Mouse (Mus musculus) hindbrain, embryonic 15.5 days (tissue): Measurements from ENCODE around the gene Srrd. TPM values are rescaled to one million over a fixed set of nuclear protein-coding genes. Genes with fewer than 3 reads are reported as not detected.

Source experiments
- ATAC-seq: fragments of 200-750 bp; cut with Nextera tagmentation; 2 replicates; pipeline ENCODE4 v1.8.0; 2017; ENCODE audit warnings: low read depth, moderate number of reproducible peaks, moderate TSS enrichment; ENCODE audit not compliant: low FRiP score
- H3K27ac ChIP-seq: fragments of 300-500 bp; sonication (generic); replicated peaks from 2 replicates; pipeline ENCODE4 v1.5.1; 2015; ENCODE audit warnings: mild to moderate bottlenecking, inconsistent platforms
- H3K27me3 ChIP-seq: fragments of 300-500 bp; sonication (generic); 2 replicates; pipeline ENCODE4 v1.6.1; 2015; ENCODE audit warnings: control low read depth, inconsistent platforms
- H3K36me3 ChIP-seq: fragments of 300-500 bp; sonication (generic); 2 replicates; pipeline ENCODE4 v1.6.1; 2015; ENCODE audit warnings: control low read depth, inconsistent platforms
- H3K4me1 ChIP-seq: fragments of 300-500 bp; sonication (generic); replicated peaks from 2 replicates; pipeline ENCODE4 v1.6.1; 2015; ENCODE audit warnings: control low read depth, inconsistent platforms
- H3K4me2 ChIP-seq: fragments of 300-500 bp; sonication (generic); 2 replicates; pipeline ENCODE4 v1.6.1; 2015; ENCODE audit warnings: moderate library complexity, mild to moderate bottlenecking, inconsistent platforms
- H3K4me3 ChIP-seq: fragments of 300-500 bp; sonication (generic); 2 replicates; pipeline ENCODE4 v1.5.1; 2015; ENCODE audit warnings: mild to moderate bottlenecking, inconsistent platforms
- H3K9ac ChIP-seq: fragments of 300-500 bp; sonication (generic); 2 replicates; pipeline ENCODE4 v1.6.1; 2015; ENCODE audit warnings: inconsistent platforms
- H3K9me3 ChIP-seq: fragments of 300-500 bp; sonication (generic); 2 replicates; pipeline ENCODE4 v1.6.1; 2016; ENCODE audit warnings: control low read depth, inconsistent platforms
- WGBS: fragments of 180-500 bp; shearing (Covaris S2); methylation state at CpG from one replicate; pipeline ENCODE4 v1.1.7; 2015; 5-methylcytosine and 5-hydroxymethylcytosine counted together
- polyA plus RNA-seq: library from polyadenylated mRNA; unstranded; fragments of >200 nt; fragmentation: Nextera tagmentation; extraction: Ambion mirVana; gene quantifications from 2 replicates; pipeline ENCODE4 v1.2.1, GENCODE M21; 2015

Gene Srrd
- polyA plus RNA-seq, 1 experiment from 2014 or later = 58.9 TPM

DNA sequence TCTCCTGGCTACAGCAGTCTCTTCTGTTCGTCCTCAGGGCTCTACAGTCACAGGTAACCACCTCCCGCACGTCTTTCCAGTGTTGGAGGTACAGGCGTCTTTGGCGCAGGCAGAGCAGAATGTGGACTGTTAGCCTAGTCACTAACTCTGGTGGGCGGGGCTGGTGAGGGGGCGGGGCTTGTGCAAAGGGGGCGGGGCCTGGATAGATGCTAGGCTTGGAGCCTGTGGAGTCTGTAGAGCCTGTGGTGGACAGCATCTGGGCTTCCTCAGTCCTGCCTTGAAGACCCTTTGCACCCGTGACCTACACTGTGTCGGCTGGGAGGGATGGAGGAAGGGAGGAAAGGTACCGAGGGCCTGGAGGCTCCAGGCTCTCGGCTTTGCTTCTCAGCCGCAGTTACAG, 13.1 kb upstream of the Srrd start, which contains the start of gene Gm6583:
Gm6583 (minus strand) TSS at position 124 of the 400 bp plus-strand sequence.
- peaks cover 20% of the 10 kb centered on the region for H3K36me3 ChIP-seq
- H3K4me3 ChIP-seq = no peak within 1 kb of the TSS
- no peak within 1 kb of the TSS for H3K4me2 ChIP-seq
- no peak within 1 kb of the TSS for H3K9ac ChIP-seq
- ATAC-seq = no peak
- H3K27me3 ChIP-seq = no peaks in the 10 kb centered on the region
- no peak within 1 kb of the TSS for H3K27ac ChIP-seq
- no peaks in the 10 kb centered on the region for H3K9me3 ChIP-seq
- WGBS = 63% methylated on average over 13 of the region's 13 CpGs
- H3K4me1 ChIP-seq = no peaks in the 10 kb centered on the region

DNA sequence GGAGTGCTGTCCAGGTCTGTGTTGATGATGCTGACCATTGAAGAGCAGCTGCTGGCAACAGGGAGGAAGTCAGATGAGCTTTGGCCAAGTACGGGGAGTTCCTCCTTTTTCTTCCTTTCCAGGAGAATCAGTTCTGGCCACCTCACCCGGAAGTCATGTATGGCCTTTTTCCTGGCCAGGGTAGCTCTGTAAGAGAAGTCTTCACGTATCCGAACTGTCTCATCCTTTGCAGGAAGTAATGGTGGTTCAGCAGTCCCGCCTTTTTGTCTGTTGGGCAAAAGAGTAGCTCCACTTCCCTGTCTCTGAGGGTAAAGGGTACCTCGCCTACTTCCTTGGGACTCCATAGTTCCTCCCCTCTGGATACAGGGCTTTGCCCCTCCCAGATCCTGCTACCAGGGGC, 12.7 kb upstream of the Srrd start:
- H3K9me3 ChIP-seq = no peaks in the 10 kb centered on the region
- WGBS = 94% methylated on average over 6 of the region's 6 CpGs
- no peak overlapping the region for H3K4me2 ChIP-seq
- H3K4me3 ChIP-seq = no peak overlapping the region
- no peak overlapping the region for H3K9ac ChIP-seq
- H3K36me3 ChIP-seq = peaks cover 23% of the 10 kb centered on the region
- H3K27me3 ChIP-seq = no peaks in the 10 kb centered on the region
- no peak for ATAC-seq
- H3K27ac ChIP-seq = no peak overlapping the region
- no peaks in the 10 kb centered on the region for H3K4me1 ChIP-seq

DNA sequence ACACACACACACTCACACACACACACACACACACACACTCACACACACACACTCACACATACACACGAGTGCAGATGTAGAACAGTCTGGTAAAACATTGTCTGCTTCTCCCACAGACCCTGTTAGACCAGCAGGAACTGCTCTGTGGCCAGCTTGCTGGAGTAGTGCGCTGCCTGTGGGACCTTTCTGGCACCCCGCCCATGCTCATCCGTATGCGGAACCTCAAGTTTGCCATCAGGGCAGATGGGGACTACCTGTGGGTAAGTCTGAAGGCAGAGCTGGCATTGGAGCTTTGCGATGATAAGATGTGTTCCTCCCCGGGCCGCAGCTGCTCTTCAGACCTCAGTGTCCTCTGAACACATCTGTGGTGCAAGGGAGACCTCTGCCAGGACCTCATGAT, 6.3 kb upstream of the Srrd start:
- Histone ChIP-seq H3K4me3 (no peak overlapping the region), H3K27me3 (no peaks in the 10 kb centered on the region), H3K4me2 (no peak overlapping the region), H3K9me3 (no peaks in the 10 kb centered on the region), H3K9ac (no peak overlapping the region), H3K27ac (no peak overlapping the region), H3K36me3 (peaks cover 34% of the 10 kb centered on the region), H3K4me1 (peaks cover 25% of the 10 kb centered on the region)
- WGBS = 82% methylated on average over 8 of the region's 8 CpGs
- no peak for ATAC-seq

DNA sequence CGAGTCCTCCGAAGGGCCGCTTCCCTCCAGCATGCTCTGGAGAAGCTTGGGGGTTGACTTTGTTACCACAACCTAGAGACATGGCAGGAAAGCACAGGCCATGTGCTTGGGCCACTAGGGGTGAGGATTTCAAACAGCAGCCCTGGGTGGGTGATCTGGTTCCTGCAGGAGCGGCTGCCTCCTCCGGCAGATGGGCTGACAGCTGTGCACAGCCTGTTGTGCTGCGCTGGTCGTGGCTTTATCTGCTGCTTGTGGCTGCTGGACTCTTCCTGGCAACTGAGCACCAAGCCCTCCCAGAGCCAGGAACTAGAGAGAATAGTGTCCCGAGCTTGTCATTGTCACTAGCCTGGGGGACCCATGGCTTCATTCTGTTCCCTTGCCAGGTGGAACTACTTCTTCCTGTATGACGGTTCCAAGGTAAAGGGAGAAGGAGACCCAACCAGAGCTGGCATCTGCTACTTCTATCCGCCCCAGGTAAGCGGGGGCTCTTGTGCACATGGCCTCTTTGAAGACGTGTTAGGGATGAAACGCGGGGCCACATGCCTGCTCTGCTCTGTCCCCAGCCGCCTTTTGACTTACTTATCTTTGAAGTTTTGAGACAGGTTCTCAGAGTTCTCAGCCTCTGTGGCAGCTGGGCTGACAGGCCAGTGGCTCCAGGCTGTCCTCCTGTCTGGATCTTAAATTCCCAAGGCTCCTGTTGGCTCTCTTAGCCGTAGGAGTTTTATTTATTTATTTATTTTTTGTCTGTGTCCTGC, 3.5 kb upstream of the Srrd start:
- 83% methylated on average over 16 of the region's 16 CpGs for WGBS
- Histone ChIP-seq H3K4me2 (no peak overlapping the region), H3K36me3 (peaks cover 31% of the 10 kb centered on the region), H3K4me3 (no peak overlapping the region), H3K9me3 (no peaks in the 10 kb centered on the region), H3K27ac (no peak overlapping the region), H3K4me1 (peaks cover 47% of the 10 kb centered on the region), H3K9ac (no peak overlapping the region), H3K27me3 (no peaks in the 10 kb centered on the region)
- ATAC-seq = no peak

DNA sequence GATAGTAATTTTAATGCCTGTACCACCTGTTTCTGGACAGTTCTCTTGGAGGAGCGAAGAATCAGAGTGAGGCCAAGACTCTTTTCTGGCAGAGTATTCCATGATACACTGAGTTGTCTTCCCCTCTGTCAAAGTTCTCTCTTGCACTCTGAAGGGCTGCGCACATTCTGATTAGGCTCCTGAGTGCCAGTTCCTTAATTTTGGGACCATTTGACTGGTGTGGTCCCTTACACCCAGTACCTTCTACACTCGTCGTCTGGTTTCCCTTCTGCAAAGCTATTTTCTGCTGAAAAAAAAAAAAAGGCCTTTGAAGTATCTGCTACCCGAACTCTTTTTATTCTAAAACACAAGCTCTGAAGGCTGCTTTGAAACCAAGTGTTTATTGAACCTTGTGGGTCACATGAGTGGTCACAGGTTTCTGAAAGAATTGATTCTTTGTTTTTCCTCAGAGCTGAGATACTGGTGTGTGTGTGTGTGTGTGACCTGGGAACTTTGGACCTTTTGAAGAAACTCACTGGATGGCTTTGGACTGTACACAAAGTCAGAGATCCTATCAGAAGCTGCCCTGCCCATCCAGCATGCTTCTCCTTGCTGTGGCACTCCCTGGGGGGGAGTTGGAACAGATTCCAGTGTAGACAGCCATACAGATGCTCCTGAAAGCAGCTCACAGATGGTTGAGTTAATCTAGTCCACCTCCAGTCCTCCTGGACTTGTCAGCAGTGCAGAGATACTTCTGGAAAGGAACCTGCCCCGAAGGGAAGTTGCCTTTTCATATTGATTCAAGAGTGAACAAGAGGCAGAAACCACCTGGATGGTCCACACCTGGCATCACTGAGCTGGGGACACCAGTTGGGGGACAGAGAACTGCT, 1.5 kb upstream of the Srrd start:
- Histone ChIP-seq H3K4me3 (no peak overlapping the region), H3K27ac (no peak overlapping the region), H3K4me2 (no peak overlapping the region), H3K9ac (no peak overlapping the region), H3K9me3 (no peaks in the 10 kb centered on the region), H3K27me3 (no peaks in the 10 kb centered on the region), H3K36me3 (peaks cover 16% of the 10 kb centered on the region), H3K4me1 (peaks cover 47% of the 10 kb centered on the region)
- 75% methylated on average over 6 of the region's 6 CpGs for WGBS
- no peak for ATAC-seq

DNA sequence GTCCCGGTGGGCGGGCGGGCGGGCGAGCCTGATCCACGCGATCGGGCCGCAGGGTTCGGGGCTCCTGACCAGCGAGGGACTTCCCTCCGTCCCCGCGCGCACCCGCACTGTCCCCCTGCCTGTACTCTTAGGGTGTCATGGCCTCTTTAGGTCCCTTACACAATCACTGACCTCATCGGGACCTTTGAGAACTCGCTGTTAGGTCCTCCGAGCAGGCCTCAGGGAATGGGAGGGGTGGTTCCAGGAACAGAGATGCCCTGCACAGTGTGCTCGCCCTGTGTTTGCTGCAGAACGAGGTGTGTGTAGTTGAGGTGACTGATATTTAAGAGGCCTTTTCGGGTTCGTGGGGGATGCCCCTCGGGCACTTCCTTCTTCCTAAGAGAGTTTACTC, 360 bp upstream of the Srrd start:
- peaks cover 47% of the 10 kb centered on the region for H3K4me1 ChIP-seq
- peak overlapping the region; percentile 71 for H3K4me3 ChIP-seq
- H3K36me3 ChIP-seq = peaks cover 17% of the 10 kb centered on the region
- WGBS = 0% methylated on average over 24 of the region's 24 CpGs
- ATAC-seq = peak; percentile 73
- H3K27ac ChIP-seq = peak overlapping the region; percentile 53
- no peaks in the 10 kb centered on the region for H3K9me3 ChIP-seq
- no peaks in the 10 kb centered on the region for H3K27me3 ChIP-seq
- peak overlapping the region; percentile 69 for H3K9ac ChIP-seq
- H3K4me2 ChIP-seq = peak overlapping the region; percentile 79

DNA sequence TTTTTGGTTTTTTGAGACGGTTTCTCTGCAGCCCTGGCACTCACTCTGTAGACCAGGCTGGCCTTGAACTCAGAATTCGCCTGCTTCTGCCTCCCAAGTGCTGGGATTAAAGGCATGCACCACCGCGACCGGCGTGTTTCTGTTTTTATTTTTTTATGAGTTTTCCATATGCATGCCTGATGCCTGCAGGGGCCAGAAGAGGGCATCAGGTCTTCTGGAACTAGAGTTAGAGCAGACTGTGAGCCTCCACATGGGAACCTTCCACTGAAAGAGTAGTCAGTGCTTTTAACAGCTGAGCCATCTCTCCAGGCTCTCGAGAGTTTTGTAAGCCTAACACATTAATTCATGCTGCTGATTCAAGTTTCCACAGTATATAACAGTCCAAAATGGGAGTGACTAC, 3.6 kb downstream of the Srrd start:
- Histone ChIP-seq H3K36me3 (peaks cover 47% of the 10 kb centered on the region), H3K27me3 (no peaks in the 10 kb centered on the region), H3K4me2 (no peak overlapping the region), H3K9ac (no peak overlapping the region), H3K4me3 (no peak overlapping the region), H3K27ac (no peak overlapping the region), H3K9me3 (no peaks in the 10 kb centered on the region), H3K4me1 (peaks cover 23% of the 10 kb centered on the region)
- ATAC-seq = no peak
- WGBS = 70% methylated on average over 7 of the region's 7 CpGs

DNA sequence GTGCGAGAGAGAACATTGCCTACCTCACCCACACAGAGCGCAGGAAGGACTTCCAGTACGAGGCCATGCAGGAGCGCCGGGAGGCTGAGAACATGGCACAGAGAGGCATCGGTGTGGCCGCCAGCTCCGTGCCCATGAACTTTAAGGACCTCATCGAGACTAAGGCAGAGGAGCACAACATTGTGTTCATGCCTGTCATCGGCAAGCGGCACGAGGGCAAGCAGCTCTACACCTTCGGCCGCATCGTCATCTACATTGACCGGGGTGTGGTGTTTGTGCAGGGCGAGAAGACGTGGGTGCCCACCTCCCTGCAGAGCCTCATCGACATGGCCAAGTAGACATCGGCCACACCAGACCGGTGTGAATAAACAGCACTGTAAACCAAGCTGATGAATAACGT, 5.8 kb downstream of the Srrd start:
- Histone ChIP-seq H3K27ac (no peak overlapping the region), H3K9ac (no peak overlapping the region), H3K4me1 (peaks cover 6% of the 10 kb centered on the region), H3K4me2 (no peak overlapping the region), H3K27me3 (no peaks in the 10 kb centered on the region), H3K36me3 (peaks cover 69% of the 10 kb centered on the region), H3K4me3 (no peak overlapping the region), H3K9me3 (no peaks in the 10 kb centered on the region)
- WGBS = 92% methylated on average over 22 of the region's 22 CpGs
- no peak for ATAC-seq

DNA sequence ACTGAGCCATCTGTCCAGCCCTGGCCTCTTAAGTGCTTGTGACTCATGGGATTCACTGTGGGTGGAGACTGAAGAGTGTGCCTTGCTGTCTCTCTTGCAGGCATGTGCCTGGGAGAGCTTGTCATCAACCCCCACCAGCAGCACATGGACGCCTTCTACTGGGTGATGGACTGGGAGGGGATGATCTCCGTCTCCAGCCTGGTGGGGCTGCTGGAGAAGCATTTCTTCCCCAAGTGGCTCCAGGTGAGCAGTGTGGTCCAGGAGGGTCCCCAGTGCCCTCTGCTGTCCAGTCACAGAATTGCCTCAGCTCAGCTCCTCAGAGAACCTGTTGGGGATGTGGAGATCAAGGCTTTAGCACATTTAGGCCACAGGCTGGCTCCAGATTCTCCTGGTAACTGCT, 7.4 kb downstream of the Srrd start:
- Histone ChIP-seq H3K27me3 (no peaks in the 10 kb centered on the region), H3K27ac (no peak overlapping the region), H3K36me3 (peaks cover 84% of the 10 kb centered on the region), H3K9me3 (no peaks in the 10 kb centered on the region), H3K4me3 (no peak overlapping the region), H3K4me2 (no peak overlapping the region), H3K4me1 (no peaks in the 10 kb centered on the region), H3K9ac (no peak overlapping the region)
- ATAC-seq = no peak; the same call in 1 of the 2 replicates
- 33% methylated on average over 2 of the region's 2 CpGs for WGBS

DNA sequence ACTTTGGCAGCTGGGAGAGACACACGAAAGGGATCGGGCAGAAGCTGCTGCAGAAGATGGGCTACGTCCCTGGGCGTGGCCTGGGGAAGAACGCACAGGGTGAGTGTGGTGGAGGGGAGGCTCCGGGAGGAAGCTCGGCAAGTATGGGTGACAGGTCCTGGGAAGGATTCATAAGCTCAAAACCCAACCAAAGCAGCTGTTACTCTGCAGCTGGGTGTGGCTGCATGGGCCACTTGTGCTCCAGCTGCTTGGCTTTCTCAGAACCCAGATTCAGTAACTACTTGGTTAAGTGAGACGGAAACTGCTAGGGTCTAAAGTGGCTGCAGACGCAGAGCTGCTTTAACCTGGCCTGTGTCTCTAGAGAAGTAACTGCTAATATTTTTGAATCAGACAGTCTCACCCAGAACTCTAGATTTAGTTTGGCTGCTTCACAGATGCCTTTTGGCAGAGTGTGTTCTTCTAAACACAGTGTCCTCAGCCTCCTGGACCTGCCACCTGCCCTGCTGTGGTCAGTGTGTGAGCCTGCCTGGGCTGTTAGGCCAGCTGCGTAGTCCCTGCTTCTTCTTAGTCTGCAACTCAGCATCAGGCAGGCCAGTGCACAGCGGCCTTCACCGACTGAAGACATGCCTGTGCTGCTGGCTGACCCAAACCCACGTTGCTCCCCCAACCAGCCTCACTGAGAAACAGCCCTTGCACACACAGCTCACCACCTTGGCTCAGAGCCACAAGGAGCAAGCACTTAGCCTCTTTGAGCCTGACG, 12.9 kb downstream of the Srrd start:
- no peak overlapping the region for H3K9ac ChIP-seq
- H3K27ac ChIP-seq = no peak overlapping the region
- H3K4me2 ChIP-seq = no peak overlapping the region
- peaks cover 69% of the 10 kb centered on the region for H3K36me3 ChIP-seq
- no peaks in the 10 kb centered on the region for H3K27me3 ChIP-seq
- peaks cover 25% of the 10 kb centered on the region for H3K4me1 ChIP-seq
- no peaks in the 10 kb centered on the region for H3K9me3 ChIP-seq
- WGBS = 94% methylated on average over 14 of the region's 14 CpGs
- no peak for ATAC-seq
- no peak overlapping the region for H3K4me3 ChIP-seq

DNA sequence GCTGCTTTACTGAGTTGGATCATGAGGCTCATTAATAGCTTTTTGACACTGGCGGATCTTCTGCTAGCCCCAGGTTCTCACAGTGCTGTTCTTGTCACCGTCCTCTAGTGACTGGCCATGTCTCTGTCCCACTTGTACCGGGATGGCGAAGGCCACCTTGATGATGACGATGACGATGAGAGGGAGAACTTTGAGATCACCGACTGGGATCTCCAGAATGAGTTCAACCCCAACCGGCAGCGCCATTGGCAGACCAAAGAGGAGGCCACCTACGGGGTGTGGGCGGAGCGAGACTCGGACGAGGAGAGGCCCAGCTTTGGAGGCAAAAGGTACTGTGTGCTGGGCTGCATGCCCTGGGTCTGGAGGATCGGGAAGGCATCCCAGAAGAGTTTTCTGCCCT, 15.0 kb downstream of the Srrd start:
- no peaks in the 10 kb centered on the region for H3K27me3 ChIP-seq
- H3K9me3 ChIP-seq = no peaks in the 10 kb centered on the region
- H3K4me1 ChIP-seq = peaks cover 27% of the 10 kb centered on the region
- WGBS = 95% methylated on average over 15 of the region's 15 CpGs
- no peak overlapping the region for H3K4me2 ChIP-seq
- no peak overlapping the region for H3K27ac ChIP-seq
- ATAC-seq = no peak
- H3K9ac ChIP-seq = no peak overlapping the region
- H3K36me3 ChIP-seq = peaks cover 47% of the 10 kb centered on the region
- no peak overlapping the region for H3K4me3 ChIP-seq
